Mouse (Mus musculus) forebrain, embryonic 13.5 days (tissue): ENCODE results near the gene Slco1a1. TPM values are rescaled to one million over a fixed set of nuclear protein-coding genes. Genes with fewer than 3 reads are reported as not detected.

ENCODE experiments used
- ATAC-seq: fragments of 200-750 bp; cut with Nextera tagmentation; 2 replicates; pipeline ENCODE4 v1.8.0; 2017
- H3K27ac ChIP-seq: fragments of 300-500 bp; sonication (generic); 2 replicates; pipeline ENCODE4 v1.5.1; 2015; ENCODE audit warnings: inconsistent platforms, mild to moderate bottlenecking, moderate library complexity
- H3K27me3 ChIP-seq: fragments of 300-500 bp; sonication (generic); 2 replicates; pipeline ENCODE4 v1.6.1; 2015; ENCODE audit warnings: mild to moderate bottlenecking, inconsistent platforms
- H3K36me3 ChIP-seq: fragments of 300-500 bp; sonication (generic); 2 replicates; pipeline ENCODE4 v1.6.1; 2015; ENCODE audit warnings: mild to moderate bottlenecking, inconsistent platforms; ENCODE audit not compliant: poor library complexity, severe bottlenecking
- H3K4me1 ChIP-seq: fragments of 300-500 bp; sonication (generic); 2 replicates; pipeline ENCODE4 v1.6.1; 2015; ENCODE audit warnings: inconsistent platforms
- H3K4me2 ChIP-seq: fragments of 300-500 bp; sonication (generic); 2 replicates; pipeline ENCODE4 v1.6.1; 2015; ENCODE audit warnings: inconsistent platforms, mild to moderate bottlenecking, moderate library complexity
- H3K4me3 ChIP-seq: fragments of 300-500 bp; sonication (generic); 2 replicates; pipeline ENCODE4 v1.5.1; 2015; ENCODE audit warnings: mild to moderate bottlenecking, inconsistent platforms
- H3K9ac ChIP-seq: fragments of 300-500 bp; sonication (generic); 2 replicates; pipeline ENCODE4 v1.6.1; 2015; ENCODE audit warnings: mild to moderate bottlenecking, inconsistent platforms
- H3K9me3 ChIP-seq: fragments of 300-500 bp; sonication (generic); replicated peaks from 2 replicates; pipeline ENCODE4 v1.6.1; 2016; ENCODE audit warnings: inconsistent platforms
- WGBS: fragments of 180-500 bp; shearing (Covaris S2); methylation state at CpG from one replicate; pipeline ENCODE4 v1.1.7; 2015; 5-methylcytosine and 5-hydroxymethylcytosine counted together
- polyA plus RNA-seq: library from polyadenylated mRNA; unstranded; fragments of >200 nt; fragmentation: Nextera tagmentation; extraction: Ambion mirVana; gene quantifications from 2 replicates; pipeline ENCODE4 v1.2.1, GENCODE M21; 2015

Slco1a1 gene
- polyA plus RNA-seq, 1 experiment from 2014 or later, result not detected

DNA sequence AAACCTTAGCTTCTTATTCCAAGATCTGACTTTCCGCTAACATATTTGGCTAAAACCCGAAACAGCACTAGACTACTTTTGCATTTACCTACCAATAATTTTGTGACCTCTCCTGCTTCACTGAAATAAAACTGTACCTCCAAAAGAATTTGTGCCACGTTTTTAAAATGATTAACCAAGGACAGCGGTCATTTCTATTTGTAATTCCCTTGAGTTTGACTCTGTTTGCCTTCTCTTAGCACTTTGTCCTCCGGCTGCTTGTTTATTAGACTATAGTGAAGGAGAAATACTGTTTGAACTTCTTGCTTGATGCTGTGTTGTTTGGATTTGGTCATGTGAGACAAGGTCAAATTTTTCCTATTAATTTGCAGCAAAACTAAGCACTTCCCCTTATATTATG is 78.0 kb downstream of the Slco1a1 start:
- no peaks in the 10 kb centered on the region for H3K27me3 ChIP-seq
- H3K4me2 ChIP-seq, result no peak overlapping the region
- H3K4me3 ChIP-seq, result no peak overlapping the region
- no peaks in the 10 kb centered on the region for H3K4me1 ChIP-seq
- WGBS, result 85% methylated on average over 5 of the region's 5 CpGs
- H3K9ac ChIP-seq, result no peak overlapping the region
- ATAC-seq, result no peak
- no peaks in the 10 kb centered on the region for H3K36me3 ChIP-seq
- H3K27ac ChIP-seq, result no peak overlapping the region
- no peaks in the 10 kb centered on the region for H3K9me3 ChIP-seq

DNA sequence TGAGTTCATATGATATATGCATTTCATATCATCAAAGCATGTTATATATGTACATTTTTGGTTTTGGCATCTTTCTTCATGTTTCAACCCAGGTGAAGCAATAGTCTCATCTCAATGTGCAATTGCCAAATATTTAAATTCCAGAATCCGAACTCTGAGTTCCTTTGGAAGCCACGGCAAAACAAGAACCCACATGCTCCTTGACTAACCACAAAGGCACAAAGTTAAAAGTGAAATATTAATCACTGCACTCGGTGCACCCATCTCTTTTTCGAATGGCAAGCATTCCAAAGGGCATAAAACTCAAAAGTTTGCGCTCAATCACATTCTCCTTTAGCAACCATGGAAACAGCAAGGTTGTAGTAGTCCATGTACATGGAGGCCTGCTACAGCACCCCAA is 80.7 kb downstream of the Slco1a1 start:
- no peak overlapping the region for H3K9ac ChIP-seq
- no peaks in the 10 kb centered on the region for H3K4me1 ChIP-seq
- H3K27ac ChIP-seq, result no peak overlapping the region
- no peak overlapping the region for H3K4me3 ChIP-seq
- no peaks in the 10 kb centered on the region for H3K36me3 ChIP-seq
- H3K4me2 ChIP-seq, result no peak overlapping the region
- ATAC-seq, result no peak
- WGBS, result 89% methylated on average over 5 of the region's 5 CpGs
- H3K27me3 ChIP-seq, result no peaks in the 10 kb centered on the region
- H3K9me3 ChIP-seq, result no peaks in the 10 kb centered on the region

GRCm38 (mm10) chr6:141857735-141858531 is 88.8 kb downstream of the Slco1a1 start:
- Histone ChIP-seq H3K4me2 (no peak overlapping the region), H3K27me3 (no peaks in the 10 kb centered on the region), H3K9ac (no peak overlapping the region), H3K4me1 (no peaks in the 10 kb centered on the region), H3K36me3 (no peaks in the 10 kb centered on the region), H3K4me3 (no peak overlapping the region), H3K27ac (no peak overlapping the region), H3K9me3 (no peaks in the 10 kb centered on the region)
- no peak for ATAC-seq
- WGBS, result 86% methylated on average over 8 of the region's 8 CpGs

Other genes starting within 250 kb of the Slco1a1 start
- not detected in 2 replicates for gene Gm5724, start 173.2 kb downstream of the Slco1a1 start, polyA plus RNA-seq
- gene Slco1a4, start 90.8 kb downstream of the Slco1a1 start, polyA plus RNA-seq, result 1.0 and 2.2 TPM in 2 replicates
- not detected in 2 replicates for gene Gm6614, start 64.5 kb upstream of the Slco1a1 start, polyA plus RNA-seq